Mouse (Mus musculus): ENCODE measurements around the gene Fkbp1a. TPM values are rescaled to one million over a fixed set of nuclear protein-coding genes. Genes with fewer than 3 reads are reported as not detected.

Gene Fkbp1a
- total and polyA plus RNA-seq, 3 experiments, result 26.2 to 1,080 (median 304) TPM

- TF ChIP-seq ZMIZ1 (IDR thresholded peaks at IDR 0.05; ENCODE audit: low read depth, low read length) (no peak), ZKSCAN1 (IDR thresholded peaks at IDR 0.05; ENCODE audit: low read depth, low read length) (no peak)
- H3K27me3 ChIP-seq (ENCODE audit: control insufficient read depth in 1 of 2, insufficient read depth in 2 of 2, low read length in 2 of 2), result no peaks in the 10 kb centered on the region
- DNase-seq (ENCODE audit: low read depth, low spot score), result no peak
- no peaks in the 10 kb centered on the region for H3K4me1 ChIP-seq (ENCODE audit: control insufficient read depth in 1 of 2, insufficient read depth in 2 of 2, low read length in 2 of 2)
- H3K36me3 ChIP-seq (ENCODE audit: control insufficient read depth in 1 of 2, insufficient read depth in 2 of 2, low read length in 2 of 2), result no peaks in the 10 kb centered on the region
- H3K4me3 ChIP-seq (ENCODE audit: control insufficient read depth in 1 of 2, insufficient read depth in 1 of 2, low read depth in 2 of 2, low read length in 2 of 2), result no peak overlapping the region
- no peaks in the 10 kb centered on the region for H3K79me2 ChIP-seq (ENCODE audit: control insufficient read depth, insufficient read depth, low read length, poor library complexity)
- H3K9ac ChIP-seq (ENCODE audit: control insufficient read depth, low read depth, low read length, poor library complexity, severe bottlenecking), result no peak overlapping the region
- H3K27ac ChIP-seq (ENCODE audit: control insufficient read depth, low read depth, low read length), result no peak overlapping the region
- H3K9me3 ChIP-seq (replicated peaks; ENCODE audit: insufficient read depth, low read length), result no peaks in the 10 kb centered on the region
Measured at GRCm38 (mm10) chr2:151598068-151598467, 55.8 kb downstream of the Fkbp1a start.

DNA sequence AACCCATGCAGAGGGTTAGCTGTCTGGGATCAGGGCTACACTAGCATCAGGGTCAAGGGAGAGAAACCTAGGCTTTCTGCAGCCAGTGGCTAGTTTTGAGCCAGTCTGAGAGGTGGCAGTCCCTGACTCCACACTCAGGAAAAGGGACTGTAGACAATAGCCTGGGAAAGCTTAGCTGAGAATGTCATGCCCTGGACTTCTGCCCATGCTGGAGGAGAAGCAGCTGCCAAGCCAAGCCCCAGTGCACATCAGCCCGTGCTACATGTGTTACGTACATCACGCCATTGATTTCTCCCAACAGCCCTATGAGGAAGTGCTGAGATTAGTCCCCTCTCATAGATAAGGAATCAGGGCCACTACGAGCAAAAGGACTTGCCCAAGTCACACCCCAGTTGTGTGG lies 59.8 kb downstream of the Fkbp1a start:
- no peak overlapping the region for H3K9ac ChIP-seq (ENCODE audit: control insufficient read depth, low read depth, low read length, poor library complexity, severe bottlenecking)
- no peak overlapping the region for H3K27ac ChIP-seq (ENCODE audit: control insufficient read depth, low read depth, low read length)
- no peaks in the 10 kb centered on the region for H3K79me2 ChIP-seq (ENCODE audit: control insufficient read depth, insufficient read depth, low read length, poor library complexity)
- 0 out of 4 replicates have a peak, but pooled peaks cover 0 to 3% of the 10 kb centered on the region in 2 experiments for H3K27me3 ChIP-seq (ENCODE audit: control insufficient read depth in 1 of 2, insufficient read depth in 2 of 2, low read length in 2 of 2)
- TF ChIP-seq CHD1 (IDR thresholded peaks at IDR 0.05; ENCODE audit: low read depth, low read length), result no peak
- no peak for TF ChIP-seq NRF1 (IDR thresholded peaks at IDR 0.05; ENCODE audit: insufficient read depth, low read depth, low read length, poor library complexity, severe bottlenecking)
- no peak for TF ChIP-seq MAZ (IDR thresholded peaks at IDR 0.05; ENCODE audit: low read depth, low read length)
- no peak for TF ChIP-seq POLR2AphosphoS5 (IDR thresholded peaks at IDR 0.05; ENCODE audit: borderline replicate concordance, low read depth, low read length)
- DNase-seq (ENCODE audit: low read depth, low spot score), result no peak
- no peaks in the 10 kb centered on the region for H3K9me3 ChIP-seq (replicated peaks; ENCODE audit: insufficient read depth, low read length)
- H3K4me3 ChIP-seq (ENCODE audit: control insufficient read depth in 1 of 2, insufficient read depth in 1 of 2, low read depth in 2 of 2, low read length in 2 of 2), result no peak overlapping the region
- H3K4me1 ChIP-seq (ENCODE audit: control insufficient read depth in 1 of 2, insufficient read depth in 2 of 2, low read length in 2 of 2), result no peaks in the 10 kb centered on the region
- H3K36me3 ChIP-seq (ENCODE audit: control insufficient read depth in 1 of 2, insufficient read depth in 2 of 2, low read length in 2 of 2), result no peaks in the 10 kb centered on the region

GRCm38 (mm10) chr2:151603630-151604029 lies 61.3 kb downstream of the Fkbp1a start:
- H3K79me2 ChIP-seq (ENCODE audit: control insufficient read depth, insufficient read depth, low read length, poor library complexity), result no peaks in the 10 kb centered on the region
- H3K4me1 ChIP-seq (ENCODE audit: control insufficient read depth in 1 of 2, insufficient read depth in 2 of 2, low read length in 2 of 2), result no peaks in the 10 kb centered on the region
- TF ChIP-seq ELF1 (IDR thresholded peaks at IDR 0.05; ENCODE audit: low read depth, low read length) (no peak), RAD21 (IDR thresholded peaks at IDR 0.05; ENCODE audit: low read depth, low read length) (no peak), POLR2AphosphoS2 (IDR thresholded peaks at IDR 0.05; ENCODE audit: low read length) (no peak), ZMIZ1 (IDR thresholded peaks at IDR 0.05; ENCODE audit: low read depth, low read length) (no peak), ZC3H11A (IDR thresholded peaks at IDR 0.05; ENCODE audit: low read depth, low read length) (no peak), BHLHE40 (IDR thresholded peaks at IDR 0.05; ENCODE audit: borderline replicate concordance, low read depth, low read length) (no peak), TAL1 (IDR thresholded peaks at IDR 0.05; ENCODE audit: low read length) (no peak), UBTF (IDR thresholded peaks at IDR 0.05; ENCODE audit: borderline replicate concordance, insufficient read depth, low read depth, low read length) (no peak), MAZ (IDR thresholded peaks at IDR 0.05; ENCODE audit: low read depth, low read length) (no peak), TCF12 (IDR thresholded peaks at IDR 0.05; ENCODE audit: low read depth, low read length) (no peak), NRF1 (IDR thresholded peaks at IDR 0.05; ENCODE audit: insufficient read depth, low read depth, low read length, poor library complexity, severe bottlenecking) (no peak), E2F4 (IDR thresholded peaks at IDR 0.05; ENCODE audit: borderline replicate concordance, low read depth, low read length) (no peak)
- no peak overlapping the region for H3K9ac ChIP-seq (ENCODE audit: control insufficient read depth, low read depth, low read length, poor library complexity, severe bottlenecking)
- DNase-seq (ENCODE audit: low read depth, low spot score), result no peak
- H3K9me3 ChIP-seq (replicated peaks; ENCODE audit: insufficient read depth, low read length), result no peaks in the 10 kb centered on the region
- no peak overlapping the region for H3K27ac ChIP-seq (ENCODE audit: control insufficient read depth, low read depth, low read length)
- H3K36me3 ChIP-seq (ENCODE audit: control insufficient read depth in 1 of 2, insufficient read depth in 2 of 2, low read length in 2 of 2), result no peaks in the 10 kb centered on the region
- peaks cover 0 to 3% of the 10 kb centered on the region in 2 experiments; a peak in 1 of 4 replicates for H3K27me3 ChIP-seq (ENCODE audit: control insufficient read depth in 1 of 2, insufficient read depth in 2 of 2, low read length in 2 of 2)
- no peak overlapping the region for H3K4me3 ChIP-seq (ENCODE audit: control insufficient read depth in 1 of 2, insufficient read depth in 1 of 2, low read depth in 2 of 2, low read length in 2 of 2)
